Mouse (Mus musculus) lung, postnatal 36 days (tissue): ENCODE results near the gene Gm20532.
A peak's percentile ranks its signal among the peaks of the same experiment; 100 is the strongest.

Experiments used
- DNase-seq: peaks from one replicate; pipeline ENCODE4 v3.0.0; 2022; ENCODE audit warnings: mixed read lengths

Gene Gm20532

DNA sequence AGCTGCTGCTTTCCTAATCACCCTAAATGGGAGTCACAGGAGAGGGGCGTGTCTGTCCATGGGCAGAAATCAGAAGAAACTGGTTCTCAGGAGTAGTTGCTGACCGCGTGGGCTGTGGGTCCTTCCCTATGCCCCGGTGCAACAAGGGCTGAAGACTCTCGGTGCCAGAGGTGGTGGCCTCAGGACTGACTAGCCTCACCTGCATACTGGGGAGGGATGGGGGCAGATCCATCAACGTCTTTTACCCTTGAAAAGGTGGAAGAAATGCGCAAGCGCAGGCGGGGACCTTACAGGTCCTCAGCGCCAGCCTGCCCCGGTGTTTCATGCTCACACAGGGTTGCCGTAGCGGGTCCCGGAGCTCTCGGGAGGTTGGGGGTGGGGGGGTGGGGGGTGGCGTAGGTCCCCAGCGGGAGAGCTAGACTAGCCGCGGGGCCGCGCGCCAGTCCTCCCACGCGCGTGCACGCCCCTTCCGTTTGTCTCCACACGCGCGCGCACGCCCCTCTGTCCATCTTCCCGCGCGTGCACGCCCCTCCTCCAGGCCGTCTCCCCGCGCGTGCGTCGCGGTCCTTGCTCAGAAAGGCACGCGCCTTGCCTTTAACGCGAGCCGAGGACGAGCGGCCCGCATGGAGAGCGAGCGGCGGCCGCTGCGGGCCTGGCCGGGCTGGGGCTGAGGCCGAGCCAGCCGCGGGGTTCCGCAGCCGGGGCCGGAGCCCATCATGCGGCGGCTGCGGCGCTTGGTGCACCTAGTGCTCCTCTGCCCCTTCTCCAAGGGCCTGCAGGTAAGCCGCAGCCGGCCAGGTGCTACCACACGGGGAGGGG, 41.7 kb downstream of the Gm20532 start, which contains the start of gene Fam69b:
Gene Fam69b (plus strand): TSS at position 537 of the 819 bp plus-strand sequence.
- peak; percentile 82 for DNase-seq

DNA sequence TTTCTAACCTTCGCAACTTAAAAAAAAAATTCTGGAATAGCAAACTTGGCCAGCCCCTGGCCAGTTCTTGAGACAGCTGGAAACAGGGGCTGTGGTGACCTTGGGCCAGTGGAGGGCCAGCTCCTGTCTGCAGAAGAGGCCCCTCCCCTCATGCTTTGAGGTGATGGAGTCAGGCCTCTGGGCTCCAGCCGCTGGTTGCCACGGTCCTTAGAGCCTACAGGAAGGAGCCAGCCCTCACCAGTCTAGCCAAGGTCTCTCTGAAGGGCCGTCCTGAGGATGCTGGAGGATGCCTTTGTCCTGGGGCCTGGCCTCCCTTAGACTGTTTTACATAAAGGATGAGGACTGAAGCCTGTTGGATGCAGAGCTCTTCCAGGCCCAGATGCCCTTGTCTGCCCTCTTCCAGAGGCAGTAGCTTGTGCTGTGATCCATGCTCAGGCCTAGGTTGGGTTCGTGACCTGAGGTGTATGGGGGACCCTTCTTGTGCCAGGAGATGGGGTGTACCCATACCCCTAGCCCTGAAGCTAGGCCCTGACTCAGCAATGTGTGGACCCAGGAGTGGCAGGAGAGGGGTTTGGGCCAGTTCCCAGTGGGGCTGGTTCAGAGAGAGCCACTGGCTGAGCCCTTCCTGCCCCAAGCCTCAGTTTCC, 42.5 kb downstream of the Gm20532 start:
- DNase-seq: no peak

DNA sequence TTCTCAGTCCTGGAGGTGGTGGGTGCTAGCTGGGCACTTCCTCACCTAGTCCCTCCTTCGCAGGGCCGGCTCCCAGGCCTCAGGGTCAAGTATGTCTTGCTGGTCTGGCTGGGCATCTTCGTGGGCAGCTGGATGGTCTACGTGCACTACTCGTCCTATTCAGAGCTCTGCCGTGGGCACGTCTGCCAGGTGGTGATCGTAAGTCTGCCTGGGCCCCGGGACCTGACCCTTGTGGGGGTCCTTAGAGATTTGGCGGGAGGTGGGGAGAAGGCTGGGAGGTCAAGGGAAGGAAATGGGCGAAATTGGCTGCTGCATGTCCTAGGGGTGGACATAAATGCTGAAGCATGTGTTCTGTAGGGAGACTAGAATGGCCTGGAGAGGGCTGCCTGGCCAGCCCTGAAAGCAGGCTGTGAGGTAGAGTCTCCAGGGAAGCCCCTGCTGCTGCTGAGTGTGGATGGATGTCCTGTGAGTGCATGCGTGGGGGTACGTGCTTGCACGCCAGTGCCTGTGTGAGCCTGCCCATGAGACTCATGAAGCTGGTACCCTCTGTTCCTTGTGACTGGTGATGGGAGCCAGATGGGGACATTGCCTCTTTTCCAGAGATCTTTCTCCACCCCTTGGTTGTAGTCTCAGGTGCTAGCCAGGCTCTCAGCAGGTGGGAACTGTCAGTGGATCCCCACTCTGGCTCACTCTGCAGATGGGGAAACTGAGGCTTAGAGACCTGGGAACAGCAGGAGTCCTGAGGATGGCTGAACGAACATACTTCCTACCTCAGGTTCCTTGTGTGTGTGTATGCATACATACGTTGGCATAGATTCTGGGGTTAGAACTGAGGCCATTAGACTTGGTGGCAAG, 46.3 kb downstream of the Gm20532 start:
- DNase-seq: no peak

DNA sequence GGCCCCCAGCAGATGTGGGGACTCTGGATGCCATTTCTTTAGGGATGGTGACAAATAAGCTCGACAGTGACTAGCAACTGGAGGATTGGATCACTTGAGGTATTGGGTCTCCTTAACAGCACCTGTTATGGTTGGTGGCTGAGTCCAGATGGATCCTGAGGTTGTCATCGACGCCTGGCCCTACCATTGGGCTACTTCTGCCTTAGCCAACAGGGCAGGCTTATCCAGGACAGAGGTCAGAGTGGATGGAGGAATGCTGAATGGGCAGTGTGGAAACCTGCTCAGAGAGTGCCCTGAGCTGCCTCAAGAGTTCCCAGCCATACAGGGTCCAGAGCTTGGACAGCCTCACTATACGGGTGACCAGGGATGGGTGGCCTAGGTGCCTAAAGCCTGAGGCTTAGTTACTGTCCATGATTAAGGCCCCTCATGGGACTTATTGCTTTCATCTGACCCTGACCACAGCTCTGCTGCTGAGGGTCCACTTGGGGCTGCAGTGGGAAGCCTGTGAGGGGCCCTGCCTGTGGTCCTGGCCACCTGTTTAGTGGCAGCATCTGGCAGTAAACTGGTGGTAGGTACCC, 47.6 kb downstream of the Gm20532 start:
- no peak for DNase-seq

DNA sequence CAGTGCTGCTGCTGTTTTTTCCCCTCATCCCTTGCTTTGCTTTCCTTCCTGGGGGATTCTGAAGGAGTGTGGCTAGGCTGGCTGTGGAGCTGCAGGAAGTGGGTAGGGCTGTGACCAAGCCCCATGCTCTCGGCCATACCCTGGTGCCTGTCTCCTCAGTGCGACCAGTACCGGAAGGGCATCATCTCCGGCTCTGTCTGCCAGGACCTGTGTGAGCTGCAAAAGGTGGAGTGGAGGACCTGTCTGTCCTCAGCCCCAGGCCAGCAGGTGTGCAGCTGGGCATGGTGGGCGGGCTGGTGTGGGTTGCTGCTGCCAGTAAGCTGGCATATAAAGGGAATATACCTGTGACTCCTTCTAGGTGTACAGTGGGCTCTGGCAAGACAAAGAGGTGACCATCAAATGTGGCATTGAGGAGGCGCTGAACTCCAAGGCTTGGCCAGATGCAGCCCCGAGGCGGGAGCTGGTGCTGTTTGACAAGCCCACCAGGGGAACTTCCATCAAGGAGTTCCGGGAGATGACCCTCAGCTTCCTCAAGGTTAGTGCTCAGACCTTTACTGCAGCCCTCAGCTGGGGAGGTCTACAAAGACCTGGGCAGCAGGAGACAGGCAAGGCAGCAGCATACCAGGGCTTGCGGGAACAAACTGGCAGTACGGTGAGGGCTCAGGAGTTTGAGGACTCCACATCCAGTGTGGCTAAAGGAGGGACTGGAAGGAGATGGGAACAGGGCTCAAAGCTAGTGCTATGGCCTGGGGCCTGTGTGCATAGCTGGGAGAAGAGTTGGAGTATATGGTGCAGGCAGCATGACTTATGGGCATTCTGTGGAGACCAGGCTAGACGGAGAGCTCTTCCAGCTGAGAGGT, 48.4 kb downstream of the Gm20532 start:
- peak; percentile 26 for DNase-seq

DNA sequence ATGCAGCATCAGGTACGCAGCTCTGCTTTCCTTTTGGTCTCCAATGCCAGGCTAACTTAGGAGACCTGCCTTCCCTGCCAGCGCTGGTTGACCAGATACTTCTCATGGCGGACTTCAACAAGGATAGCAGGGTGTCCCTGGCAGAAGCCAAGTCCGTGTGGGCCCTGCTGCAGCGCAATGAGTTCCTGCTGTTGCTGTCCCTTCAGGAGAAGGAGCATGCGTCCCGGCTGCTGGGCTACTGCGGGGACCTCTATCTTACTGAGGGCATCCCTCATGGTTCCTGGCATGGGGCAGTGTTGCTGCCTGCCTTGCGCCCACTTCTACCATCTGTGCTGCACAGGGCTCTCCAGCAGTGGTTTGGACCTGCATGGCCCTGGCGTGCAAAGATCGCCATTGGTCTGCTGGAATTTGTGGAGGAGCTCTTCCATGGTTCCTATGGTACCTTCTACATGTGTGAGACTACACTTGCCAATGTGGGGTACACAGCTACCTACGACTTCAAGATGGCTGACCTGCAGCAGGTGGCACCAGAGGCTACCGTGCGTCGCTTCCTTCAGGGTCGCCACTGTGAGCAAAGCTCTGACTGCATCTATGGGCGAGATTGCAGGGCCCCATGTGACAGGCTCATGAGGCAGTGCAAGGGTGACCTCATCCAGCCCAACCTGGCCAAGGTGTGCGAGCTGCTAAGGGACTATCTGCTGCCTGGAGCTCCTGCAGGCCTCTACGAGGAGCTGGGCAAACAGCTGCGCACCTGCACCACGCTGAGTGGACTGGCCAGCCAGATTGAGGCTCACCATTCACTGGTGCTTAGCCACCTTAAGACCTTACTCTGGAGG, 49.3 kb downstream of the Gm20532 start:
- no peak for DNase-seq

DNA sequence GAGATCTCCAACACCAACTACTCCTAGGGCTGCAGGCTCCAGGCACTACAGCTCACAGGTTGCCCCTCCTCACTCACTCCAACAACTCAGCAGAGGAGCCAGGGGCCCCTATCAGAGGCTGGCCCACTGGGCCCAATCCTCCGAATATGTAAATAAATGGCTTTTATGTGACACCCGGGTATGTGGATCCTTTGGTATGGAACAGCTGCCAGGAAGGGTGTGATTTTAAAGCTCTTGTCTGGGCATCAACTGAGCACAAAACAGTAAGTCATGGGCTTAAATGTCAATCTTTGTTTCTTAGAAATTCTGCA, 49.8 kb downstream of the Gm20532 start:
- DNase-seq: no peak

DNA sequence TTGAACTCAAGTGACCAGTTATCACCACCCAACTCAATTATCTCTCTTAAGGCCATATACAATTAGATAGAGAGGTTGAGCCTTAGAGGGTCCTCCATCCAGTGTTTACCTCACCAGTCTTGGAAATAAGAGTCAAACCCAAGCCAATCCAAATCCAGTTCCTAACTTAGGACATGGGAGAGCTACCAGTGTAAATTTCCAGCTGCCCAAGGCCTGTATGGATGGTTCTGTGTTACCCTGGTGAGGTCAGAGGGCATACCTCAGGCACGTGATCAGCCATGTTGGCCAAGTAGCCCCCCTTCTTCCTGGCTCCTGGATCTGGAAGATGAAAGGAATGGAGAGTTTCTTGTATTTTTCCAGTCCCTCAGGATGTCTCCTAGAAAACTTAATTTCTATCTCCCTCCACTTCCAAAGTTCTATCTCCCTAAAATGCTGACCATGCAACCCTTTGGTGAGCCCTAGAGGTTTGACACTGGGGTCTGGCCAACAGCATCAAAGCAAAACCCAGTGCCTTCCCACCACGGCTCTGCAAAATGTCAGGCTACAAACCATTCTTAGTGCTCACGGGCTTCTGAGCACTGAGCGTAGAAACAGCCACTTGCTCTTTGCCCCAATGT, 51.0 kb downstream of the Gm20532 start:
- DNase-seq: no peak

DNA sequence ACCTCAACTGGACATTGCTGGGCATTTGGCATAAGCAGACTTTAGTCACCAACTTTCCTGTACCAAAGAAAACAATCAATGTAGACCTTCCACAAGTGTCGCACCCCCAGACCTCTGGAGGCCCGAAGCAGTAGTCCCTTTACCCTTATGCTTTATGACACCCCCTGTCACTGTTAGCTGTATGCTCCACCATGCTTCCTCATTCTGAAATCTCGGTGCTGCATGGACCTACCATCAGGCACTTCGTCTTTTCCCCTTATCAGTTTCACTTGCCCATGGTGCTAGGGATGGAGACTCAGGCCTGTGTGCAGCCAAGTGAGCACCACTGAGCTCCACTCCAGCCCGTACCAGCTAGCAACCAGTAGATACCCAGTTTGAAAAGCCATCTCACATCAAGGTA, 51.6 kb downstream of the Gm20532 start:
- no peak for DNase-seq

DNA sequence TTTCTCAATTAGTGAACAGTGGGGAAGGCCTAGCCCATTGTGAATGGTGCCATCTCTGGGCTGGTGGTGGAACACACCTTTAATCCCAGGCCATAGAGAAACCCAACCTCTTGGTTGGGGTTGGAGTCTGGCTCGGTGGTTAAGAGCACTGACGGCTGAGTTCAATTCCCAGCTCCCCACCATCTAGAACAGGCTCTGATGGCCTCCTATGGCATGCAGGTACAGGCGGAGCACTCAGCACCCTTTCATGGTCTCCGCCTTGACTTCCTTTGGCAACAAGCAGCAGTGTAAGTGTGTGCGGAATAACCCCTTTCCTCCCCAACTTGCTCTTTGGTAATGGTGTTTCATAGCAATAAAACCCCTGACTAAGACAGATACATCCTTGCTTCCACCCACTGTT, 52.1 kb downstream of the Gm20532 start:
- no peak for DNase-seq

DNA sequence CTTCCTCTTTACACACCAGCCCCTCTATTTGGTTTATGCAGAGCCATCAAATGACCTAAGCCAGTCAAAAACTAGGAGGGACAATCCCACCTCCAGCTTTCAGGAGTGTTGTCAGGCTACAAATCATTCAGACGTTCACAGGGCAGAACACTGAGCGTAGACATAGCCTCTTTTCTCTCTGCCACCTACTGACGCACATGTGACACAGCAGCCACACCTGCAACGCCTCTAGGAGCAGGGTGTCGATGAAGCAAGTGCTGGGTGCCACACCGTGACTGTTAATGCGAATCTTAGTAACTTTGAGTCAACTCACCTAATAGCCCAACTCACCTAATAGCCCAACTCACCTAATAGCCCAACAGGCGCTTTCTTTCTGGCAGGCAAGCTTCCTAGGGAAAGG, 52.6 kb downstream of the Gm20532 start:
- peak; percentile 76 for DNase-seq

DNA sequence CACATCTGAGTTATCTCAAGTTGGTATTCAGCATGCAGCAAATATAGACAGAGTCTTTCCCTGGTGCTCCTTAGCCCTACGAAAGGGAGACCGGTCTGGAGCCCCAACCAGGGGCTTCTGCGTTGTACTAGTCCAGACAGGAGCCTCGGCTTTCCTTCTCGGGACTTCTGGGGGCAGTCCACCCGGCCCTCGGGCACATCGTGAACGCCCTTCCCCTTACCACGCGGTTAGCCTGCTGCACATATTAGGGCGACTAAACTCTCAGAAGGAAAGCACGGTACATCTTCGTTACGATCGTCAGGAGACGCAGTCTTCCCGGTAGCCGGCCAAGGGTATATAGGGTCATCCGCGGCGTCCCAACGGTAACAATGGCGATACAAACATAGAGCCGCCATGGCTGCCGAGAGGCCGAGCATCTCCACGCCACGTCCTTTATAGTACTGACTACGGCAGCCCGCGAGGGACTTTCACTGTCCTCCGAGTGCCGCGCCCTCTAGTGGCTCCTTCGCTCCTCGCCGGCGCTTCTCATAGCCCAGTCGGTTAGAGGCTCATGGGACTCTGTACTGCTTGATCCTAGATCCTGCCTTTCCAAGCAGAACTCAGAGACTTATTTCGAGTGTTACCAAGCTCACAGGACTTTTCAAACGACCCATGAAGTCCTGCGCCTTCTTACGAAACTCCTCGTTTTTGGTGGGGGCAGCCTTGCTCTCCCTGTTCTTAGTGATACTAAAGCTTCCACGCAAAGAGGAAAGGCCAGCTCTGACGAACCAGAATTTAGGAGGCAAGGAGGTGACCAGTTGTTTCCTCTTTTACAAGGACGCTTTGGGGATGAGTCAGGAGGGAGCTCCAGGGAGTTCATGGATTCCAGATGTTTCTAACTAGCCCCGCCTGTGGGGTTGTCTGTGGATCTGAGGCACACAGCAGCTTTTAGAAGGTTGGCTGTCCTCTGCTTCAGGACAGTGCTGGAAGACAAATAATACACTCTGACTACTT, 53.7 kb downstream of the Gm20532 start:
- peak; percentile 98 for DNase-seq

DNA sequence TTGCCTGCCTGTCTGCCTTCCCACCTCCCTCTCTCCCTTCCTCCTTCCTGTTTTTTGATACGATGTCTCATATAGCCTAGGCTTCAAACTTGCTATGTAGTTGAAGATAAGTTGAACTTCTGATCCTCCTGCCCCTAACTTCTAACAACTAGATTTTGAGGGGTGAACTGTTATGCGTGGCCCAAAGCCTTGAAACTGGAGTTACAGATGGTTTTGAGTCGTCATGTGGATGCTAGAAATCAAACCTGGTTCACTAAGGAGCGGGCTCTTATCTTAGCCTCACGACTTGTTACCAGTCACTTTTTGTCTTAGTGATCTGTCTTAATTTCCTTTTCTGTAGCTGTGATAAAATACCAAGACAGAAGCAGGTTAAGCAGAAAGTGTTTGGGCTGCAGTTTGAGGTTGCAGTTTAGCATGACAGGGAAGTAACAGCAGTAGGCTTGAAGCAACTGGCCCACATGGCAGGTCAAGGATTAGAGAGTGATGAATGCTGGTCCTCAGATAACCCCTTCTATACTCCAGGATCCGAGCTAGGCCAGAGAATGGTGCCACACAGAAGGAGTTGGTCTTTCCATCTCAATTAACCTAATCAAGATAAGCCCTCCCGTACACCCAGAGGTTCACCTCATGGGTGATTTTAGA, 54.7 kb downstream of the Gm20532 start:
- no peak for DNase-seq

DNA sequence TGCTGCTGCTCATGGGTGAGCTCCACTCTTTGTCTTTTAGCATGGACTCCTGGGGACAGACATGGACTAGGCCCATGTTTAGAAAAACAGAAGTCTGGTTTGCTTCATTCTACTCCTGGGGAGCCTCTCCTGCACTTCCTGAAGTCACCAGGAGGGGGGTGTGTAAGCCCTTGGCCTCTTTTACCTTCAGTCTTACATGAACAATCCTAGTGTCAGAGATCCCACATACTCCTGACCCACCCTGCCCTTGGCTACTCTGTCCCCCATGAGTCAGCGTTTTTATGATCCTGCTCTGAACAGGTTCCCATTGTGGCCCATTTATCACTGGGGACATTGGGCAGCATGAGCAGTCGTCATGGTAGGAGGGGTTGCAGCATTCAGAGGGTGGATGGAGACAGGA, 57.5 kb downstream of the Gm20532 start:
- DNase-seq: peak; percentile 68

DNA sequence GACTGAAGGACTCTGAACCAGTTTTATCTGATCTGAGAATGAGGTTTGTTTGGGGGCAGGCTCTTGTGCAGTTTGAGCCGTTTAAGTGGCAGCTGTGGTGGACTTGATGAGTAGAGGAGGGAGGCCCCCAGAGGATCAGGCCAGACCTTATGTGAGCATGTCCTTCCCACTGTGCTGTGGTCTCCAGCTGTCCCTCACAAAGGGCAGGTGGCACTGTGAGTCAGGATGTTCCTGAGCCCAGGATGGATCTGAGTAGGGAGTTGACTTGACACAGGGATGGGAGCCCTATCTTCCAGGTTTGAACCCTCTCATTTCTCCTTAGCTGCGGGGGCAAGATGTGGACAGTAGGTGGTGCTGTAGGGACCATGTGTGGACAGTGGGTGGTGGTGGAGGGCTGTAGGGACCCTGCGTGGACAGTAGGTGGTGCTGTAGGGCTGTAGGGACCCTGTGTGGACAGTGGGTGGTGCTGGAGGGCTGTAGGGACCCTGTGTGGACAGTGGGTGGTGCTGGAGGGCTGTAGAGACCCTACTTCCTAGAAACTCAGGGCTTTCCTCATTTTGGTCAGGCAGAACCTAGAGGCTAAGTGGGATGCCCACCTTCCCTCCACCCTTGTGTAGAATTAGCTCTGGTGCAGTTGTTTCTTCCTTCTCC, 60.3 kb downstream of the Gm20532 start:
- peak; percentile 88 for DNase-seq

DNA sequence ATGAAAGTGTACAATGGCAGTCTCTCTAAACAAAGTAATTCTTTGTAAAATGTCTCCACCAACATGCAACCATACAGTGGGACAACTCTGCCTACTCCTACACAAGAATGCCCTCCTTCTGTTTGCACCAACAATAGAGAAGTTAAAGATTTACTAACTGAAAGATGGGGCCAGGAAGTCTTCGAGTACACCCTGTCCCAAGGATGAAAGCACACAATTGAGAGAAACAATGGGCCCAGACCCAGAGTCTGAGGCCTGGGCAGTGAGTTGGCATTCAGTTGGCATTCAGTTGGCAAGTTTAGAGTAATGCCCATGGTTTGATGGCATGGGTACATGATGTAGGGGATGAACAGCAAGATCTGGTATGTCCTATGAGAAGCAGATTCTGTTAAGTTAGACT, 68.2 kb downstream of the Gm20532 start:
- DNase-seq: peak; percentile 16

DNA sequence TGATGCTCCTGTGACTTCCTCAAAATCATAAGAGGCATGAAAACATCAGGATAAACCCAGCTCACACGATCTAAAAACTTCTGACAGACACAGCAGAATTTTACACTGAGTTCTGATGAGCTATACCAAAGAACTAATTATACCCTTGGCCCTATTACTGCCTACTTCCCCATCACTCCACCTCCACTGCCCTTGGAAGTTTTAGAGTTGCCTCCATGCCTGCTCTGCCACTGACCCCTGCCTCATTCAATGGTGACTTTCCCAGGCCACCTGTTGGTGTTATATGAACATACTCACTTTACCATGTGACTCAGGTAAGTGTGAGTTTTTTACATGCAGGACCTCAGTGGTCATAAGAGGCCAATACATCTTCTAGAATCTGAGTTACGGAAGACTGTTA, 71.0 kb downstream of the Gm20532 start:
- no peak for DNase-seq

DNA sequence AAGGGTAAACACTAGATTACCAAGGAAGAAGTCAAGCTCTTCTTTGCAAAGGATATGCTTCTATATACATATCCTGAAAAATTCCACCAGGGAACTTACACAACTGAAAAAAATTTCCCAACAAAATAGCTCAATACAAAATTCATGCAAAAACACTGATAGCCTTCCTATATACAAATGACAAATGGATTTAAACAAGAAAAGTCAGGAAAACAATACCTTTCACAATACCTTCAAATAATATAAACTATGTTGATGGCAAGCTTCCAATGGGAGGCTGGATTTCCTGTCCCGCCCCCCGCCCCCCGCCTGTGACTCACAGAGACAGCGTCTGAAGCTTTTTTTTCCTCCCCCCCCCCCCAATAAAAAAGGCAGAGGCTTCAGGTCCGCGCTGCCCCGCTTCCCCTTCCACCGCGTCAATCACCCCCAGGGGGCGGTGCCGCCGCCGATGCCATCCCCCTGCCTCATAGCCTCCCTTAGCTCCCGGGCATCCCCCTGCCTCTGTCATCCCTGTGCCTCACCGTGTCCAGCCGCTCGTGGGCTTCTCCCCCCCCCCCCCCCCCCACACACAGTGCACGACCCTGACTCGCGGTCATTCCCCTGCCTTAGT, 74.8 kb downstream of the Gm20532 start:
- DNase-seq: no peak
